Mouse (Mus musculus): ENCODE measurements at regions not wholly inside any gene's neighbourhood (a gene's known extent, or its start where the extent isn't known, plus 50 kb on each side); places are given as distances from the start of the nearest gene placed in this dataset.

GRCm38 (mm10) chr1:57272593-57272992, 104.8 kb upstream of the 1700066M21Rik start:
- no peaks in the 10 kb centered on the region for H3K27me3 ChIP-seq
- 62% methylated on average over 5 of the region's 5 CpGs for WGBS
- H3K9me3 ChIP-seq (replicated peaks): no peaks in the 10 kb centered on the region
- H3K9ac ChIP-seq: no peak overlapping the region
- H3K4me3 ChIP-seq (replicated peaks): no peak overlapping the region
- no peaks in the 10 kb centered on the region for H3K36me3 ChIP-seq
- no peak overlapping the region for H3K27ac ChIP-seq (replicated peaks)
- H3K4me2 ChIP-seq (replicated peaks): no peak overlapping the region
- peaks cover 7% of the 10 kb centered on the region; the same call in 1 of the 2 replicates for H3K4me1 ChIP-seq
- ATAC-seq (ENCODE audit: insufficient number of reproducible peaks, low FRiP score, low TSS enrichment, low read depth): peak; percentile 43; the same call in 1 of the 2 replicates

GRCm38 (mm10) chr1:57281549-57281948, 95.9 kb upstream of the 1700066M21Rik start:
- H3K27ac ChIP-seq (replicated peaks): no peak overlapping the region
- no peaks in the 10 kb centered on the region for H3K4me1 ChIP-seq
- no peaks in the 10 kb centered on the region for H3K36me3 ChIP-seq
- no peaks in the 10 kb centered on the region for H3K9me3 ChIP-seq (replicated peaks)
- no peak overlapping the region for H3K9ac ChIP-seq
- no peak overlapping the region for H3K4me3 ChIP-seq (replicated peaks)
- no peak for ATAC-seq (ENCODE audit: insufficient number of reproducible peaks, low FRiP score, low TSS enrichment, low read depth)
- 84% methylated on average over 3 of the region's 3 CpGs for WGBS
- no peak overlapping the region for H3K4me2 ChIP-seq (replicated peaks)
- H3K27me3 ChIP-seq: no peaks in the 10 kb centered on the region

GRCm38 (mm10) chr1:57296186-57296585, 81.2 kb upstream of the 1700066M21Rik start:
- ATAC-seq (ENCODE audit: insufficient number of reproducible peaks, low FRiP score, low TSS enrichment, low read depth): no peak
- Histone ChIP-seq H3K4me3 (replicated peaks) (no peak overlapping the region), H3K4me2 (replicated peaks) (no peak overlapping the region), H3K9ac (no peak overlapping the region), H3K4me1 (peaks cover 8% of the 10 kb centered on the region; the same call in 1 of the 2 replicates), H3K36me3 (no peaks in the 10 kb centered on the region), H3K27me3 (no peaks in the 10 kb centered on the region), H3K27ac (replicated peaks) (no peak overlapping the region), H3K9me3 (replicated peaks) (no peaks in the 10 kb centered on the region)
- 76% methylated on average over 1 of the region's 1 CpGs for WGBS

- H3K4me2 ChIP-seq (replicated peaks): no peak overlapping the region
- ATAC-seq (ENCODE audit: insufficient number of reproducible peaks, low FRiP score, low TSS enrichment, low read depth): no peak
- peaks cover 9% of the 10 kb centered on the region; the same call in 1 of the 2 replicates for H3K4me1 ChIP-seq
- no peaks in the 10 kb centered on the region for H3K36me3 ChIP-seq
- no peak overlapping the region for H3K9ac ChIP-seq
- H3K9me3 ChIP-seq (replicated peaks): no peaks in the 10 kb centered on the region
- no peak overlapping the region for H3K4me3 ChIP-seq (replicated peaks)
- H3K27me3 ChIP-seq: no peaks in the 10 kb centered on the region
- H3K27ac ChIP-seq (replicated peaks): no peak overlapping the region
- 71% methylated on average over 5 of the region's 5 CpGs for WGBS
These were observed 78.9 kb upstream of the 1700066M21Rik start for GRCm38 (mm10) chr1:57298557-57298956.

- Histone ChIP-seq H3K36me3 (no peaks in the 10 kb centered on the region), H3K4me3 (replicated peaks) (no peak overlapping the region), H3K27ac (replicated peaks) (0 out of 2 replicates have a peak overlapping the region, but pooled peaks have one; percentile 22), H3K4me1 (peaks cover 9% of the 10 kb centered on the region; the same call in 1 of the 2 replicates), H3K9me3 (replicated peaks) (no peaks in the 10 kb centered on the region), H3K4me2 (replicated peaks) (no peak overlapping the region), H3K9ac (no peak overlapping the region), H3K27me3 (no peaks in the 10 kb centered on the region)
- 34% methylated on average over 8 of the region's 8 CpGs for WGBS
- ATAC-seq (ENCODE audit: insufficient number of reproducible peaks, low FRiP score, low TSS enrichment, low read depth): 0 out of 2 replicates have a peak, but pooled peaks have one; percentile 19
These were observed 76.0 kb upstream of the 1700066M21Rik start for GRCm38 (mm10) chr1:57301260-57301979.

- H3K27me3 ChIP-seq: no peaks in the 10 kb centered on the region
- H3K4me3 ChIP-seq (replicated peaks): no peak overlapping the region
- peak; percentile 85 for ATAC-seq (ENCODE audit: insufficient number of reproducible peaks, low FRiP score, low TSS enrichment, low read depth)
- H3K9me3 ChIP-seq (replicated peaks): no peaks in the 10 kb centered on the region
- 37% methylated on average over 6 of the region's 6 CpGs for WGBS
- no peak overlapping the region for H3K27ac ChIP-seq (replicated peaks)
- peaks cover 6% of the 10 kb centered on the region; the same call in 1 of the 2 replicates for H3K4me1 ChIP-seq
- H3K9ac ChIP-seq: no peak overlapping the region
- H3K36me3 ChIP-seq: no peaks in the 10 kb centered on the region
- no peak overlapping the region for H3K4me2 ChIP-seq (replicated peaks)
These were observed 75.5 kb upstream of the 1700066M21Rik start for GRCm38 (mm10) chr1:57301980-57302331.

- Histone ChIP-seq H3K4me1 (peaks cover 6% of the 10 kb centered on the region; the same call in 1 of the 2 replicates), H3K36me3 (no peaks in the 10 kb centered on the region), H3K4me2 (replicated peaks) (no peak overlapping the region), H3K4me3 (replicated peaks) (no peak overlapping the region), H3K27me3 (no peaks in the 10 kb centered on the region), H3K27ac (replicated peaks) (no peak overlapping the region), H3K9ac (no peak overlapping the region), H3K9me3 (replicated peaks) (no peaks in the 10 kb centered on the region)
- ATAC-seq (ENCODE audit: insufficient number of reproducible peaks, low FRiP score, low TSS enrichment, low read depth): no peak
- WGBS: 77% methylated on average over 2 of the region's 2 CpGs
These were observed 72.7 kb upstream of the 1700066M21Rik start for GRCm38 (mm10) chr1:57304757-57305156.

GRCm38 (mm10) chr1:57322535-57322934, 54.9 kb upstream of the 1700066M21Rik start:
- Histone ChIP-seq H3K36me3 (no peaks in the 10 kb centered on the region), H3K4me2 (replicated peaks) (no peak overlapping the region), H3K27me3 (no peaks in the 10 kb centered on the region), H3K27ac (replicated peaks) (no peak overlapping the region), H3K9ac (no peak overlapping the region), H3K4me3 (replicated peaks) (no peak overlapping the region), H3K9me3 (replicated peaks) (no peaks in the 10 kb centered on the region), H3K4me1 (no peaks in the 10 kb centered on the region)
- no peak for ATAC-seq (ENCODE audit: insufficient number of reproducible peaks, low FRiP score, low TSS enrichment, low read depth)
- 85% methylated on average over 2 of the region's 2 CpGs for WGBS

GRCm38 (mm10) chr1:57323118-57323517, 54.3 kb upstream of the 1700066M21Rik start:
- no peak for ATAC-seq (ENCODE audit: insufficient number of reproducible peaks, low FRiP score, low TSS enrichment, low read depth)
- Histone ChIP-seq H3K4me2 (replicated peaks) (no peak overlapping the region), H3K9me3 (replicated peaks) (no peaks in the 10 kb centered on the region), H3K9ac (no peak overlapping the region), H3K27me3 (no peaks in the 10 kb centered on the region), H3K4me3 (replicated peaks) (no peak overlapping the region), H3K27ac (replicated peaks) (no peak overlapping the region), H3K4me1 (no peaks in the 10 kb centered on the region), H3K36me3 (no peaks in the 10 kb centered on the region)
- WGBS: 64% methylated on average over 2 of the region's 2 CpGs

GRCm38 (mm10) chr1:57325585-57326165, 51.7 kb upstream of the 1700066M21Rik start:
- H3K4me2 ChIP-seq (replicated peaks): no peak overlapping the region
- ATAC-seq (ENCODE audit: insufficient number of reproducible peaks, low FRiP score, low TSS enrichment, low read depth): no peak

More at GRCm38 (mm10) chr1:57325585-57326165, 51.7 kb upstream of the 1700066M21Rik start:
- Histone ChIP-seq H3K36me3 (no peaks in the 10 kb centered on the region), H3K27ac (replicated peaks) (no peak overlapping the region), H3K4me1 (no peaks in the 10 kb centered on the region), H3K27me3 (no peaks in the 10 kb centered on the region), H3K4me3 (replicated peaks) (no peak overlapping the region), H3K9me3 (replicated peaks) (no peaks in the 10 kb centered on the region), H3K9ac (no peak overlapping the region)
- WGBS: 62% methylated on average over 6 of the region's 6 CpGs
